Mouse (Mus musculus) cerebellum, adult 2 months (tissue): ENCODE data around the gene Cmtm2b.

Experiments used
- CTCF ChIP-seq: fragments of 200-500 bp; IDR thresholded peaks from 2 replicates; pipeline ENCODE4 v1.5.1; 2011; ENCODE audit warnings: low read depth, mild to moderate bottlenecking, control low read depth, low read length, moderate library complexity, borderline replicate concordance; ENCODE audit not compliant: insufficient read depth
- POLR2A ChIP-seq: fragments of 200-500 bp; IDR thresholded peaks from 2 replicates; pipeline ENCODE4 v1.6.1; 2011; ENCODE audit warnings: low read length, control low read depth, borderline replicate concordance; ENCODE audit not compliant: insufficient read depth

DNA sequence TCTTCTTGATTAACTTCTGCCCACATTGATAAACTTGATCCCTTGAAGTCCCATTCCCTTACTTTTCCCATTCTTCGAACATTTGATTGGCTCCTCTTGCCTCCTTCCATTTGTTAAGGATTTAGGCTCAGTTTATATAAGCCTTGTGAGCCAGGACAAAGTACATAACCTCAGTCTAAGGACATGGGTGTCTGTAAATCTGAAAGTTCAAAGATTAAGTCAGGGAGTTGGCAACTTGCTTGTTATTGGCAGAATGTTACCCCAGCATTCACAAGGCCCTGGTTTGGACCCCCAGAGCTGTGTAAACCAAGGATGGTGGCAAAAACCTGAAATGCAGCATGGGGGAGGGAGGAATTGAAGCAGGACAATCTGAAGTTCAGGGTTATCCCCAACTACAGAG, 27.6 kb upstream of the Cmtm2b start:
- TF ChIP-seq CTCF (no peak), POLR2A (no peak)
